Mouse (Mus musculus) adrenal gland, postnatal 25 days (tissue): ENCODE data around the gene Otor. TPM values are rescaled to one million over a fixed set of nuclear protein-coding genes. Genes with fewer than 3 reads are reported as not detected.

Experiments used
- DNase-seq: peaks from one replicate; pipeline ENCODE4 v3.0.0; 2021; ENCODE audit warnings: mixed read lengths
- total RNA-seq: library from RNA; stranded (reverse); gene quantifications from 2 replicates; pipeline ENCODE4 v1.2.3, GENCODE M21; 2021

Gene Otor
- total RNA-seq, 1 experiment from 2014 or later = not detected

DNA sequence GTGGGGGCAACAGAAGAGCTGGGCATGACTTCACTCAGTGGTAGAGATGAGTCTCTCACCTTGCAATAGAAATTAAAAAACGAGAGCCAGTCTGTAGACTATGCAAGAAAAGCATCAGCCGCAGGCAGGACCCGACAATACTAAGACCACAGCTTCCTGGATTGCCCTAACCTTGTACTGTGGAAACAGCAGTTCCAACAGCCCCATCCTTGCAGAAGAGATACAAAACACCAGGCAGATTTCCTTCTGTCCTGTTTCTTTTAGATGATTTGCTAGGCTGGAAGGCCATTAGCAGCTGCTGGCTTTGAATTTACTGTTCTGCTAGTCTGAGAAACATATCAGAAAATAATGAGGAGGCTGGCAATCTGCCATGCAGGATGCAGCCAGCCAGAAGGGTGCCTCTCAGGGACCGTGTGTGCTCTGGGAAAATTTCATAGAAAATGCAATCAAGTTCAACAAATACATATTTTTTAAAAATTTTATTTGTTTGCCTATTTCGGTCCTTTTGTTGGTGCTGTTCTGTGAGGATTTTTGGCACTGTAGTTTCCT, 52.9 kb downstream of the Otor start:
- DNase-seq = peak; percentile 10

Other genes with a start within 250 kb of the Otor start
- 24.0 and 30.3 TPM in 2 replicates for gene Kif16b, start 176.9 kb upstream of the Otor start, total RNA-seq
- 44.4 and 47.1 TPM in 2 replicates for gene Snrpb2, start 15.4 kb upstream of the Otor start, total RNA-seq